Mouse (Mus musculus) heart, postnatal 0 days (tissue): Measurements from ENCODE around the gene Map4k4.

ENCODE experiments used
- CTCF ChIP-seq: IDR thresholded peaks from 2 replicates; pipeline ENCODE4 v1.5.1; 2016; ENCODE audit warnings: antibody characterized with exemption, control low read depth, low read depth
- EP300 ChIP-seq: IDR thresholded peaks from 2 replicates; pipeline ENCODE4 v1.6.1; 2016; ENCODE audit warnings: antibody characterized with exemption, low read depth

DNA sequence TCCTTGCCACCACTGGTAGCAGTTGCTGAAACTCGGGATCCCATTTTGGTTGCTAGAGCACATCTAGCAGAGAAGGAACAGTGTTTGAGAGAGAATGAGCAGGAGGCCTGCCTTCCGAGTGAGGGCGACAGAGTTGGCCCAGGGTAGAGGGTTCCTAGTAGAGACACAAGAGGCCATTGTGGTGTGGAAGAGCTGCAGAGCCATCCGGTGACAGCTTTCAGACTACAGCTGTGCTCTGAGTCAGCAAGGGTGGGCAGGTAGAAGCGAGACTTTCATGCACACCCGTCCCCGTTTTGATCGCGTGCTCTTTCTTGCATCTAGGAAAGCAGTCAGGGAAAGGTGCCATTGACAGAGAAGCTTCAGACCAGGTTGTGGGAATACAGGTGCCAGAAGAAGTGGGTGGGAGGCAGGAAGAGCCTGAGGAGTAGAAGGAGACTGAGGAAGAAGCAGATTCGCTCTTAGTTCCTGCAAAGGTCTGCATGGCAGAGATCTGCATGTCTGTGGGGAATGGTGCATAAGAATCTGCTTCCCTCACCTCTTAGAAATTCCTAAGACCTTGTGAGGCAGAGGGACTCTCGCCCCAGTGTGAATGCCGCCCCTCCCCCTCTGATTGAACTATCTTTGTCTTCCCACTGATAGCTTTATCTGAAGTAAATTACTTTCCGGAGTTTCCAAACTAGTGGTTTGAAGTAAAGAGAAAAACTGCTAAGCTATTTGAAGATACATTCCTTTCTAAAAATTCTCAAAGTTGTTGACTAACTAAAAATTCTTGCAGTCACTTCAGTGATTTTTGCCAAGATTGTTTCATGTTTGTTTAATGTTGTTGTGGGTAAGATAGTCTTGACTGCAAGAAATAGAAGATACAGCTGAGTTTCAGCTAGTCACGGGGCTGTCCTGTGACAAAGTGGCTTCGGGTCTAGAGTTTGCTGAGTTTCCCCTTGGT, 23.0 kb downstream of the Map4k4 start:
- TF ChIP-seq CTCF (peak; percentile 31), EP300 (no peak)
